Mouse (Mus musculus) c-Kit-positive CD71-positive TER-119-negative erythroid progenitor cells, embryonic 14.5 days (primary cell): ENCODE data around the gene Birc5.
"Not testable (repeated sequence)": the region's sequence is repeated elsewhere in the genome, so short reads cannot be mapped to it uniquely, and the experiment has no call there.

ENCODE experiments used
- DNase-seq: peaks from one replicate; pipeline ENCODE4 v3.0.0-alpha.2; 2013; ENCODE audit warnings: low read depth

The Birc5 gene

GRCm38 (mm10) chr11:117826916-117827315 lies 22.1 kb upstream of the Birc5 start:
- DNase-seq: no peak

- DNase-seq: no peak
These were observed 21.7 kb upstream of the Birc5 start for GRCm38 (mm10) chr11:117827386-117827785.

GRCm38 (mm10) chr11:117828149-117828887 lies 20.7 kb upstream of the Birc5 start:
- DNase-seq: peak; percentile 73

GRCm38 (mm10) chr11:117828888-117829604 lies 20.0 kb upstream of the Birc5 start:
- peak; percentile 53 for DNase-seq

- DNase-seq: no peak
These were observed 19.3 kb upstream of the Birc5 start for GRCm38 (mm10) chr11:117829671-117830215.

- DNase-seq: peak; percentile 47
These were observed 18.6 kb upstream of the Birc5 start for GRCm38 (mm10) chr11:117830401-117830800.

- peak; percentile 87 for DNase-seq
These were observed 16.7 kb upstream of the Birc5 start for GRCm38 (mm10) chr11:117832086-117832969.

- not testable (repeated sequence) for DNase-seq
These were observed 15.5 kb upstream of the Birc5 start for GRCm38 (mm10) chr11:117833509-117833908.

- DNase-seq: no peak
These were observed 15.0 kb upstream of the Birc5 start for GRCm38 (mm10) chr11:117834086-117834485.

GRCm38 (mm10) chr11:117836306-117836705 lies 12.7 kb upstream of the Birc5 start:
- peak; percentile 76 for DNase-seq

- peak; percentile 76 for DNase-seq
These were observed 10.5 kb upstream of the Birc5 start for GRCm38 (mm10) chr11:117838572-117838971.

- no peak for DNase-seq
These were observed 10.0 kb upstream of the Birc5 start for GRCm38 (mm10) chr11:117839021-117839420.

- no peak for DNase-seq
These were observed 8.1 kb upstream of the Birc5 start for GRCm38 (mm10) chr11:117840910-117841309.

GRCm38 (mm10) chr11:117843434-117843833 lies 5.6 kb upstream of the Birc5 start:
- no peak for DNase-seq

GRCm38 (mm10) chr11:117844997-117845396 lies 4.1 kb upstream of the Birc5 start:
- DNase-seq: no peak

- DNase-seq: no peak
These were observed 3.4 kb upstream of the Birc5 start for GRCm38 (mm10) chr11:117845651-117846050.

- DNase-seq: no peak
These were observed 2.4 kb upstream of the Birc5 start for GRCm38 (mm10) chr11:117846640-117847039.

GRCm38 (mm10) chr11:117847593-117848215 lies 1.3 kb upstream of the Birc5 start:
- no peak for DNase-seq

GRCm38 (mm10) chr11:117848271-117848984 lies 623 bp upstream of the Birc5 start:
- no peak for DNase-seq

- no peak for DNase-seq
These were observed 3.8 kb downstream of the Birc5 start for GRCm38 (mm10) chr11:117852875-117853274.

GRCm38 (mm10) chr11:117854241-117854640 lies 5.2 kb downstream of the Birc5 start:
- no peak for DNase-seq
